Mouse (Mus musculus) MEL (cell line): ENCODE measurements at regions not wholly inside any gene's neighbourhood (a gene's known extent, or its start where the extent isn't known, plus 50 kb on each side); places are given as distances from the start of the nearest gene placed in this dataset.

Experiments used
- CTCF ChIP-seq, 3 experiments: IDR thresholded peaks in 2 of 3; conservative IDR thresholded peaks in 1 of 3; 2 replicates each; pipeline ENCODE4 v1.5.1; 2011 to 2012; ENCODE audit warnings: low read length in 3 of 3, low read depth in 2 of 3, mild to moderate bottlenecking in 2 of 3, improper control_type of control experiment in 1 of 3, inconsistent platforms in 1 of 3, mixed read lengths in 1 of 3, moderate library complexity in 1 of 3; ENCODE audit not compliant: control insufficient read depth in 1 of 3, insufficient read depth in 1 of 3, poor library complexity in 1 of 3, severe bottlenecking in 1 of 3
- ELF1 ChIP-seq: IDR thresholded peaks from 2 replicates; pipeline ENCODE4 v1.6.1; 2014; ENCODE audit warnings: low read depth, mild to moderate bottlenecking, inconsistent platforms, low read length, improper control_type of control experiment, moderate library complexity
- EP300 ChIP-seq, 2 experiments: IDR thresholded peaks; 2 replicates each; pipeline ENCODE4 v1.6.1; 2011; ENCODE audit warnings: improper control_type of control experiment in 2 of 2, low read length in 2 of 2, low read depth in 1 of 2, mild to moderate bottlenecking in 1 of 2
- GABPA ChIP-seq: IDR thresholded peaks from 2 replicates; pipeline ENCODE4 v1.6.1; 2012; ENCODE audit warnings: low read depth, mild to moderate bottlenecking, inconsistent platforms, low read length, improper control_type of control experiment, moderate library complexity
- GATA1 ChIP-seq: IDR thresholded peaks from 2 replicates; pipeline ENCODE4 v1.6.1; 2011; ENCODE audit warnings: low read depth, low read length, improper control_type of control experiment
- HCFC1 ChIP-seq: IDR thresholded peaks from 2 replicates; pipeline ENCODE4 v1.6.1; 2012; ENCODE audit warnings: low read depth, mild to moderate bottlenecking, inconsistent platforms, low read length, improper control_type of control experiment, moderate library complexity
- MAFK ChIP-seq: IDR thresholded peaks from 2 replicates; pipeline ENCODE4 v1.6.1; 2011; ENCODE audit warnings: low read depth, mild to moderate bottlenecking, low read length, improper control_type of control experiment, borderline replicate concordance
- POLR2A ChIP-seq, 2 experiments: IDR thresholded peaks; 2 replicates each; pipeline ENCODE4 v1.6.1; 2011 to 2012; ENCODE audit warnings: low read length in 2 of 2, mild to moderate bottlenecking in 2 of 2, control low read depth in 1 of 2, improper control_type of control experiment in 1 of 2, low read depth in 1 of 2, moderate library complexity in 1 of 2; ENCODE audit not compliant: control insufficient read depth in 1 of 2, insufficient read depth in 1 of 2, poor library complexity in 1 of 2
- POLR2AphosphoS2 ChIP-seq: IDR thresholded peaks from 2 replicates; pipeline ENCODE4 v1.6.1; 2011; ENCODE audit warnings: low read length, improper control_type of control experiment
- TCF12 ChIP-seq: IDR thresholded peaks from 2 replicates; pipeline ENCODE4 v1.6.1; 2014; ENCODE audit warnings: low read depth, mild to moderate bottlenecking, inconsistent platforms, low read length, improper control_type of control experiment, moderate library complexity

DNA sequence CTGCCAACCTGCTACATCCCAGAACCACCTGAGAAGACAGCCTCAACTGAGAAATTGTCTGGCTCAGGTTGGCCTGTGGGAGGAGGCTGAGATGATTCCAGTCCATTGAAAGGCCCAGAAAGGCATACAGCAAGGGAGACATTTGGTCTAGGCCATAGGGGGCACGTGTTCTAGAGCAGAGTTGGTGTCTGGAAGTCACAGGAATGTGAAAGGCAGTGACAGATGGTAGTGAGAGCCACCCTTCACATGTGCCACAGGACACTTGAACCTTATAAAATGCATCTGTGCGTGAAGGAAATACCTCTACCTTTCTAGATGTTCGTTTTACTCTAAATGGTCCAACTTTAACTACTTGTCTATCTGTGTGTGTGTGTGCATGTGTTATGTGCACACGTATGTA is 326.1 kb downstream of the Gm49356 start:
- no peak for TF ChIP-seq CTCF (IDR thresholded peaks at IDR 0.05 in 2 of 3, conservative IDR thresholded peaks at IDR 0.05 in 1 of 3; ENCODE audit: control insufficient read depth in 1 of 3, insufficient read depth in 1 of 3, low read depth in 2 of 3, low read length in 3 of 3, poor library complexity in 1 of 3, severe bottlenecking in 1 of 3)
- TF ChIP-seq GATA1: no peak
- TF ChIP-seq GABPA: no peak
- TF ChIP-seq POLR2A (IDR thresholded peaks at IDR 0.05; ENCODE audit: control insufficient read depth in 1 of 2, insufficient read depth in 1 of 2, low read depth in 1 of 2, low read length in 2 of 2, poor library complexity in 1 of 2): no peak
- TF ChIP-seq HCFC1: no peak
- TF ChIP-seq MAFK: no peak
- no peak for TF ChIP-seq TCF12
- no peak for TF ChIP-seq ELF1
- no peak for TF ChIP-seq POLR2AphosphoS2
- no peak for TF ChIP-seq EP300 (IDR thresholded peaks at IDR 0.05; ENCODE audit: low read depth in 1 of 2, low read length in 2 of 2)
